Mouse (Mus musculus) MN1 (cell line): ENCODE measurements around the gene Tmprss2.
"Not testable (repeated sequence)": the region's sequence is repeated elsewhere in the genome, so short reads cannot be mapped to it uniquely, and the experiment has no call there.

Source experiments
- DNase-seq: peaks from one replicate; pipeline ENCODE4 v3.0.0-alpha.2; 2016; ENCODE audit warnings: low spot score

The Tmprss2 gene

DNA sequence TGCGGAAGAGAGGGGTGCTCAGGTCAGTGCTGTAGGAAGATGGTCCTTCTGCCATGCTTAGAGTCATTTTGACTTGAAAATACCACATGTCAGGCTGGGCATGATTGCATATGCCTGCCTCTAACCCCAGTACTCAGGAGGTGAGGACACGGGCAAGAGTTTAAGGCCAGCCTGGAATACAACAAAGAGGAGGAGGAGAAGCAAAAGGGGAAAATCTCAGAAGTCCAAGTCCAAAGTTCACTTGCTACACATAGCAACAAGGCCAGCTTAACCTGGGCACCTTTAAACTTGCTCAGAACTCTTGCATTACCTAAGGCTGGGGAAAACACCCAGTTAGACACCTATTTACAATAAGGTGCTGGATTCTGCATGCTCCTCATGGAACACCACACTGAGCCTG, 19.5 kb downstream of the Tmprss2 start:
- no peak for DNase-seq

DNA sequence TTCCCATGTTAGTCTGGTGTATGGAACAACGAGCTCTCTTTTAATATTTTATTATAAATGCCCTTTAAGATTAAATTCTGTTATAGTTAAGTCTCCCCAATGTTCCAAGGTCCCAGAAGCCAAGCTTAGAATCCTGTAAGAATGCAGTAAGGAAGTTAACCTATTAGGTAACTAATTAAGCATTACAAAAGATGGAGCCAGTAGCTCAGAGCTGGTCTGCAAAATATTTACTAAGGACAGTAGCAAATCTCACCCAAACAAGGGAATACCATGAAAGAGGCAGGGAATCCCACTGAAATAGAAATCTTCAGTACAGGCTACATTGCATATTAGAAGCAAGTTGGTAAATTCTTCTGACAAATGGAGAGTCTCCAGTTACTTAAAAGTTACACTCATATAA, 28.1 kb downstream of the Tmprss2 start:
- not testable (repeated sequence) for DNase-seq

DNA sequence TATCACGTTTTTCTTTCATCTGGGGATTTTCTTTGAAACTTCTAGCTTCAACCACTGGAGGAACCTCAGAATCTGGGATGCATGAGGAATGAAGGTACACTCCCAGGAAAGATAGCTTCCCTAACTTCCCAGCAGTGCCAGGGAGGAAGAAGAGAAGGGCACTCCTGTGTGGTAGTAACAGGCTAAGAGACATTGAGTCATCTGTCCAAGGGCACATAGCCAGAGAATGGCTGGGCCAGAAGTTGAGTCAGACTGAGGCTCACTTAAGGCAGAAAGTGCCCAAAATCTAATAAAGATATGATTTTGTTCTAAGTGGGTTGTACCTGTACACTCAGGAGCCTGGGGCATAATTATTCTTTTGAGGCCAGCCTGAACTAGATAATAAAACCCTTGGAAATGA, 41.6 kb downstream of the Tmprss2 start:
- no peak for DNase-seq

DNA sequence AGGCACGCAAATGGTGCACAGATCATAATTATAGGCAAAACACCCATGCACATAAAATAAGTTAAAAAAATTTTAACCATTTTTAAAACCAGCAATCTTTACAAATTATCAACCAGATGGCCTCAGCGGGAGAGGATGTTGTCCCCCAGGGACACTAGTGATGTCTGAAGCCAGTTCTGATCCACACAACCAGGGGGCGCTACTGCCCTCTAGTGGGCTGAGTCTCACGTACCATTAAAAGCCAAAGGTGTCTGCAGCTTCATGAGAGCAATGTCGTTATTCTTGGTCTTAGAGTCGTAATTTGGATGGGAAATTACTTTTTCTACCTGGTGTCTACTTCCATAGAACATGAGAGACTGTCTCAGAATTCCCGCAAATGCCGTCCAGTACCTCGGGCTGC, 42.3 kb downstream of the Tmprss2 start:
- peak; percentile 33 for DNase-seq

DNA sequence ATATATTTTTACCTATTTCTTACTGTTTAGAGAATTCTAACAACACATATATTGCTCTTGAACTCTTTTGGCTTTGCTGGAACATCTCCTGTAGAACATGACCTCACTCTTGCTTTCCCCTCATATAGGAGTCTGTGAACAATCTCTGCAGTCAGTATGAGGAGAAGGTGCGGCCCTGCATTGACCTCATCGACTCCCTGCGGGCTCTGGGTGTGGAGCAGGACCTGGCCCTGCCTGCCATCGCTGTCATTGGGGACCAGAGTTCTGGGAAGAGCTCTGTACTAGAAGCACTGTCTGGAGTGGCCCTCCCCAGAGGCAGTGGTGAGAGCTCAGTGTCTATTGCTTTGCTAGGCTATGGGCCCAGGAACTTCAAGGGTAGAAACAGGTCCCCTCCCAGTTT, 66.7 kb downstream of the Tmprss2 start:
- no peak for DNase-seq

DNA sequence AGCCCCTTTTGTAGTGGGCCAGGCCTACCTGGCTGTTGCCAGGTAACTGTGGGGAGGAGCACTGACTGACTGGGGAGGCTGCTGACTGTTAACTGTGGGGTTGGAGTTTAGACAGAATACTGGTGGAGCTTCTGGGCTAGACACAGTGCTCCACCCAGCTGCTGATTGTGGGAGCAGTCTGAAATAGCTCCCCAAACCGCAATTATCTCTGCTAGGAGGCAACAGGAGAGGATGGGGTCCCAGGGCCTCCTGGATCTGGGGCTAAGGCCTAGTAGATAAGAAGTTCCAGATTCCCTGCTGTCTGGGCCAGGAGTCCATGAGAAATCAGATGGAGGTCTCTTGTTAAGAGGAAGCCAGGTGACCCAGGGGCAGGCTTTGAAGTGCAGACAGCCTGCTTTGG, 74.1 kb downstream of the Tmprss2 start:
- DNase-seq: no peak

DNA sequence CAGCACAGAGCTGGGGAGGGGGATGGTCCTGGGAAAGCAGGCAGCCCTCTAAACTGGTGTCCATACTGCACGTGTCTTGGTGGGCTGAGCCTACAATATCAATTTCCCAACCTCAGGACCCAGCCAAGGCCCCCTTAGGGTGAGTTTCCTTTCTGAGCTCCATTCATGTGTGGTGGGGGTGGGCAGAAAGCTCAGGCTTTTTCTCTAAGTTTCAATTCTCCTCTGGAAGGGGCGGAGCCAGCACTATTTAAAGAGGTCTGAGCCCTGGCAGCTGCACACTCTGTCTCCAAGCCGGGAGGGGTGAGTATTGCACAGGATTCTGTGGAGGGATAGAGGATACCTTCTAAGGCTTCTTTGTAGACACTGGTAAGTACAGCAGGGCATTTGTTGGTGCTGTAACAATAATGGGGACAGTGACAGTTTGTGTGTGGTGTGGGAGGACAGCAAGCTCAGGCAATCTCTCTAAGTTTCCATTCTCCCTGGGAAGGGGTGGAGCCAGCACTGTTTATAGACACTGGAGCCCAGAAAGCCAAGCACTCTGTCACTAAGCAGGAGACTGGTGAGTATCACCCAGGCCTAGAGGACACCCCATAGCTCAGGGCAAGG, 75.1 kb downstream of the Tmprss2 start:
- peak; percentile 38 for DNase-seq

DNA sequence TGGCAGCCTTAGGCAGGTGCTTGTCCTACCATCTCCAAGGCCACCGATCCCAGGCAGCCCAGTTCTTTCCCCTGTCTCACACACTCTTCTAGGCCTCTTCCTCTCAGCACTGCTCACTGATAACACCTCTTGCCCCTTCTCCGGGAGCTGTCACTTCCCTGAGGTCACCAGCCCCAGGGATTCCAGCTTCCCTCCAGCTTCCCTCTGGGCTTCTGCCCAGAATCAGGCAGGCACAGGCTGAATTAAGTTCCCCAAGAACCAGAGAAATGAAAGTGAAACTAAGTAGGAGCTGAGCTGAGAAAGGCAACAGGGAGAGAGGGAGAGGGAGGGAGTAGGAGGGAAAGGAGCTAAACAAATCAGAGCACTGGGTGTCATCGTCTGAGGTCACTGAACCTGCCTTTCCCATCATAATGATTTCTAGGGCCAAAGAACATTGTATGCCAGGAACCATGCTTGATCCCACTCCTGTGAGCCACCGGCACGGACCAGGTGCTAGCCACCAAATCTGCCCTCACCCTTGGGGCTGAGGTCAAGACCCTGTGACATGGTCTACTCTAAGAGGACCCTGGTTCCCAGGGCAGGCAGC, 76.0 kb downstream of the Tmprss2 start:
- DNase-seq: peak; percentile 93

DNA sequence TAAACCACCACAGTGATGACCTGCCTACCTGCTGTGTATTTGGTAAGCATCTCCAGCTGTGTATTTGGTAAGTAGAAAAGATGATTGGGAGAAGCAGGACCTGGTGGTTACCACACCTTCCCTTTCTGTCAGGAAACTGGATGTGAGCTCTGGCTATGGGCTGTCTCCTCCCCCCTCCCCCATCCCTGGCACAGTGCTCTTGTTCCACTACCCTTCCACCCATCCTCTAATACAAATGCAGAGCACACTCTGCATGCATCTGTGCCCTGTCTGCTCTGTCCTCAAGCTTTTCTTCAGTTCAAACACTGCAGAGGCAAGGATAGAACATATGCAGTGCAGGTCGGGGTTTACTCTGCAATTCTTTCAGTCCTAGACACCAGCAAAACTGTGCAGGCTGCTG, 76.5 kb downstream of the Tmprss2 start:
- no peak for DNase-seq

DNA sequence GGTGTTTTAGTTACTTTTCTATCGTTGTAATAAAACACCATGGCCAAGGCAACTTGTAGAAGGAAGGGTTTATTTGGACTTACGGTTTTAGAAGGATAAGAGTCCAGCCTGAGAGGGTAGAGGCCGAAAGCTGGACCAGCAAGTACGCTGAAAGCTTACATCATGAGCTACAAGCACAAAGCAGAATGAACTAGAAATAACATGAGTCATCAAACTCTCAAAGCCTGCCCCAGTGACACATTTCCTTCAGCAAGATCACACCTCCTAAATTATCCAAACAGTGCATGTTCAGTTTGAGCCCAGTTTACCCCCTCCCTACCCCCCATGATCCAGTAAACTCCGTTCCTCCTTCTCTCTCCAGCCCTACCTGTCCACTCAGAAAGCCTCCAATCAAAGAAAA, 77.2 kb downstream of the Tmprss2 start:
- DNase-seq: peak; percentile 27

DNA sequence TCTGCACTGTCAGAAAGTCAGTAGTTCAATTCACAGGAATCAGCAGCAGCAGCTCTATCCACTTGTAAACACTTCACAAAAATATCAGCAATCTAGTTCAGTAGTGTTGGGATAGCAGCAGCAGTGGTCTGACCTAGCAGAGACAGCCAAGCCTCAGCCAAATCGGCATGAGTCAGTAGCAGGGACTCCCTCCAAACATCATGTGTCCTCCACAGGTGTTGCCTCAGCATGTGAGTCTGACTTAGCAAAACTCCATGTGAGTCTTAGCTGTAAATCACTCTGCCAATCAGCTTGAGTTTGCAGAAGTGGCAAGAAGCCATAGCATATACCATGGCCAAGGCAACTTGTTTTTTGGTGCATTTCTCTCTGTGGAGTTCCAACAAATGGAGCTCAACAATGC, 77.9 kb downstream of the Tmprss2 start:
- DNase-seq: no peak

DNA sequence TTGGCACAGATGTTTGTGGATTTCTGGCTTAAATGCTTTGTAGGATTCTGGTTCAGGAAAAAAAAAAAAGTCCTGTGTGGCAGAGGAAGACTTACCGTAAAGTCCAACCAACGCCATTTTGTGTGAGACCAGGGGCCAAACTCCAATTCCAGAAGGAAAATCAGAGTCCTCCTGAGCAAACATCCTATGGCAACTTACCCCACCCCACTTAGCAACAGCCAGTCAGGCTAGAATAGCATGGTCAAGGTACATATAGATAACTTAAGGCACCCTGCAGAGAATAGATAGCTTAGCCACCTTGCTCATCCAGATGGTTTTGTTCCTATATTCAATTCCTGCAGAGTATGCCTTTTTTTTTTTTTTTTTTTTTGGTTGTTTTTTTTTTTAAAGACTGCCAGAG, 81.8 kb downstream of the Tmprss2 start:
- no peak for DNase-seq

DNA sequence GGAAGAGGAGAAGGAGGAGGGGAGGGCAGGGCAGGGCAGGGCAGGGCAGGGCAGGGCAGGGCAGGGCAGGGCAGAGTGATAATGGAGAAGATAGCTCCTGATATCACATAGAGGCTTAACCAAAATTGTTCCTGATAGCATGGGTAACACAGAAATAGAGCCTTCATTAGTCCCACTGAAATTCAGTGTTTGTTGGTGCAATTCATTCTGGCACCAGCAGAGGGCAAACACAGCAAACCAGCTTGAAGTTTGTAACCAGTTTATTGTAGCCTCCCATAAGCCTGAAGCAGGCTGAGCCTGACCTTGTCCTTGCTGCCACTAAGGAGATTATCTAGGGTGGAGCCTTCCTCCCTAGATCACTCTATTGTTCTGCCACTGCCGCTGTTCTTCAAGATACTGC, 88.0 kb downstream of the Tmprss2 start:
- DNase-seq: peak; percentile 80

DNA sequence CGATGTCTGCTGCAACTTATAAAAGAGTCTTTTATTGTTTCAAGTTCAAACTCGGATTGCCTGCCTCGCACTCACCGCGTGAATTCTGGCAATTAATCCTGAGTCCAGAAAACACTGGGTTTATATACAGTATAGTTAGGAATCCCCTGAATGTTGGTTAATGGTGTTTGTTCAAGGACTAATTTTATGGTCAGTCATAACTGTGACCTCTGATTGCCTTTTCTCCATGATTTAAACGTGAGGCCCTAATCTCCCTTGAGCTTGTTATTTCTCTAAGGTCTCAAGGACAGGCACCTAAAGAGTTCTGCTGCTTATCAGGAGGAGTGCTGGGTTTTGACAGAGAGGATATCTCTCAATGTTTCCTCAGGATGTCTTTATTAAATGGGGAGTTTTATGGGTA, 89.0 kb downstream of the Tmprss2 start:
- DNase-seq: no peak

DNA sequence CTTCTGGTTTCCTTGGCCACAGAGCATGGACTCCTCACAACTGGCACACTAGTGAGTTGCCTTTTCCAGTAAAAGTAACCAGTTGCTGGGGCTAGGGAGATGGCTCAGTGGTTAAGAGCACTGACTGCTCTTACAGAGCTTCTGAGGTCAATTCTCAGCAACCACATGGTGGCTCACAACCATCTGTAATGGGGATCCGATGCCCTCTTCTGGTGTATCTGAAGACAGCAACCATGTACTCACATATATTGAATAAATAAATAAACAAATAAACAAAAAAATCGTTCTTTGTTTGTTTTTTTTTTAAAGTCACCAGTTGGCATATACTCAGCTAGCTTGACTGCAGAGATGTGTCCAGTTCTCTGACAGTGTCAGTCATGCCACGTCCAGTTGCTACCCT, 94.7 kb downstream of the Tmprss2 start:
- no peak for DNase-seq
